Mouse (Mus musculus) splenic B cell, adult 2 months (primary cell): ENCODE results near the gene Slc7a11.

Experiments used
- DNase-seq: peaks from one replicate; pipeline ENCODE4 v3.0.0-alpha.2; 2011; ENCODE audit warnings: low read depth, low spot score
- H3K27me3 ChIP-seq: 2 replicates; pipeline ENCODE4 v1.6.1; 2012; ENCODE audit warnings: mild to moderate bottlenecking, low read length, moderate library complexity, mixed read lengths; ENCODE audit not compliant: control insufficient read depth, poor library complexity, insufficient read depth, severe bottlenecking
- H3K36me3 ChIP-seq: 2 replicates; pipeline ENCODE4 v1.6.1; 2012; ENCODE audit warnings: mild to moderate bottlenecking, low read length, moderate library complexity, mixed read lengths; ENCODE audit not compliant: control insufficient read depth, poor library complexity, insufficient read depth, severe bottlenecking

The Slc7a11 gene

DNA sequence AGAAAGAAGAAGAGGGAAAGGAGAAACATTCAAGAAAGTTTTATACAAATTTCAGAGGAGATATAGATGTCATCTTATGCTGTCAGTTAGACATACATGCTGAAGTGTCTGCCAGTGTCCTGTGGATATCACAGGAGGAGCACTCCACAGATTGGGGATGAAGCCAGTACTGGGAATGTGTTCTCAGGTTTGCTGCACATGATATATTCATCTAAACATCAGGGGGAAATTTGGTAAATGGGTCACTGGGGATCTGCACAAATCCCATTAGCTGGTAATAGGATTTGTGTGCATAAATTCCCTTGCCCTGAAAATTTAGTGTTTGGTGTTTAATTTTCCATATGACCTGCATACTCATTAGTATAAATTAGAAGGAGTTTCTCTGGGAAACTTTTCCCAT, 562.9 kb downstream of the Slc7a11 start:
- no peaks in the 10 kb centered on the region for H3K27me3 ChIP-seq
- no peak for DNase-seq
- no peaks in the 10 kb centered on the region for H3K36me3 ChIP-seq

DNA sequence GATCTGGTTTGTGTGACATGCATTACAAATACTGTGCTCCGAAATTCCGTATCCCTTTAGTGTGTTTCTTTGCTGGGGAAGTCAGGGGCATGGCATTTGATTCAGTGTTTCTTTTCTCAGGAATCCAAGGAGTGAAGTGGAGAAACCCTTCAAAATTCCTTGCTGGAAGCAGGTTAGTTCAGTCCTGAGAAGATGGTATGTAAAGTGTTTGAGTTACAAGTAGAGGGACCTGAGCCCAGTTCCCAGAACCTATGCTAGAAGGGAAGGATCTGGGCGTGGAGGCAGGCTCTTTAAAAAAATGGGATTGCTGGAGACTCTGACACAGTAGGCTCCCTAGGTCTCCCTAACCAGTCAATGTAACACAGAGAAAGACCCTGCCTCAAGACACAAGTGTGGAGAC, 572.6 kb downstream of the Slc7a11 start:
- no peak for DNase-seq
- Histone ChIP-seq H3K27me3 (no peaks in the 10 kb centered on the region), H3K36me3 (no peaks in the 10 kb centered on the region)

DNA sequence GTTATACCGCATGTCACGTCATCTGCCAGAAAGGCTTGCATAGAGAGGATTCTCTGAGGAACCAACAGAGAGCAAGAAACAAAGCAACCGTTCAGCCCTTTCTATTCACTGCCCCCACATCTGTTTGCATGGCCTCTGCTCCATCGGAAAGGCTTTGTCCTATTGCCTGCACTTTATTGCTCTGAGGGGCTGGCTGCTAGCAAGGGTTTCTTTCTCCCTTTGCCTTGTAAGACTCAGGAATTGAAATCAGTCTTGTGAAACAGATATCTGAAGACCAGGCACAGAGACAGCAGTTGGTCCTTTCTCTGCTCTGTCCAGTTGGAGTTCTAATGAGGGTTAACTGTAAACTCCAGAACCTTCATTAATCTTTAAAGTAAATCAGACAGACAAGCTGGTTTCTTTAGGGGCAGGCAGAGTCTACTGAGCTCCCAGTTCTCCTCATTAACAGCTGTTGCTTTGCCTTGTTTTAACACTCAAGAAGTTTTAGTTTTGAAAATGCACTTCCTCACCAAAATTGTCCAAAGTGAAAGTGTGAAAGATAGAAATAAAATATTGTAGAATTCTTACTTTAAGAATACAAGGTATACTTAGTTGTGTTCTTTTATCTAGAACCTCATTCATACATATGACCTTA, 575.3 kb downstream of the Slc7a11 start:
- DNase-seq: no peak
- no peaks in the 10 kb centered on the region for H3K27me3 ChIP-seq
- H3K36me3 ChIP-seq: no peaks in the 10 kb centered on the region

DNA sequence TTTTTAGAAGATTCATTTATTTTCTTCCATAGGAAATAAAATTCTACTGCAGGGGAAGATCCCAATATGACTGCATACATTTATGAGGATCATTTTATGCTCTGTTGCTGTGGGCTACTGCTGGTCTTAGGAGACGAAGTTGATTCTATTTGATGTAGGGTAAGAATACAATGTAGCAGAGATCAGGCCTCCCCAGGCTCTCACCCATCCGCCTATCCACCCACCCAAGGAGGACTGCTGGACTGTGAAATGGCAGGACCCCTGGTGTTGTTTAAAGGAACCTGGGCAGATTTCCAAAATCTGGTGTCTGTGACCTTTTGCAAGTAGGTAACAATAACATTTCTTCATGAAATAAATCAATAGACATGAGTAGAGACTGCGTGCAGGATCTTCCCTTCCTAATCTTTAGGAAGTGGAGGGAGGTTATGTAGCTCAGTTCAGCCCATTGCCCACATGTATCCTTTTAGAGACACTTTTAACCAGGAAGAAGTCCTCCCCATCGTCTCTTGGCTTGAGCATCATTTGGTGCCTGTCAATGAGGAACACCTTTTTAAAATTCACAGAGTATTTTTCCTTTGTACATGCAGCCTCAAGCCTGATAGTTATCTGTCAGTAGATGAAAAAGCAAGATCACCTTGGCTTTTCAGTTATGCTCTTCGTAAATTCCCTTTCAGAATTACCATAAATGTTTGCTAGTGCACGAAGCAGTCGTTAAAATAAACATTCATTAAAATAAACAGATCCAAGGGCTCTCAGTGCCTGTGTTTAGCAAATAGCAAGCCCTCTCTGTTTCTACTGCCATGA, 576.1 kb downstream of the Slc7a11 start:
- DNase-seq: no peak
- Histone ChIP-seq H3K36me3 (no peaks in the 10 kb centered on the region), H3K27me3 (no peaks in the 10 kb centered on the region)

DNA sequence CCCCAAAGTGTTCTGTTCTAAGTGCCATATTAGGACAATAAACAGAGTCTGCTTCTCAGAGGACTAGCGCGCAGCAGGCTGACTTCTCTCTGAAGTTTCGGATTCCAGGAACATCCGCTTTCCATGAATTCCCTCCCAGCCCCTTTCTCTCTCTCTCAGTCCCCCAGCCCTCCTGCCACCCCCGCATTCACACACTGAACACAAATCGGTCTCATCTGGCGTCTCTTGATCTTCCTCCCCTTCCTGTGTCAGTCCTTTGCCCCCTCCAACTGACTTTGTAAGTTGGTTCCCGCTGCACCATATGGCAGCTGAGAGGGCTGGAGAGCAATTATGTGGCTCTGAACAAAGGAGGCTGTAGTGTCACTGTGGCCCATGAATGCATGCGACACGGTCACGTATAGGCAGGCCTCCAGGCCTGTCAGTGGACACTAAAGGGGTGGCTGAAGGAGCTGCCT, 577.3 kb downstream of the Slc7a11 start:
- DNase-seq: no peak
- Histone ChIP-seq H3K27me3 (no peaks in the 10 kb centered on the region), H3K36me3 (no peaks in the 10 kb centered on the region)

DNA sequence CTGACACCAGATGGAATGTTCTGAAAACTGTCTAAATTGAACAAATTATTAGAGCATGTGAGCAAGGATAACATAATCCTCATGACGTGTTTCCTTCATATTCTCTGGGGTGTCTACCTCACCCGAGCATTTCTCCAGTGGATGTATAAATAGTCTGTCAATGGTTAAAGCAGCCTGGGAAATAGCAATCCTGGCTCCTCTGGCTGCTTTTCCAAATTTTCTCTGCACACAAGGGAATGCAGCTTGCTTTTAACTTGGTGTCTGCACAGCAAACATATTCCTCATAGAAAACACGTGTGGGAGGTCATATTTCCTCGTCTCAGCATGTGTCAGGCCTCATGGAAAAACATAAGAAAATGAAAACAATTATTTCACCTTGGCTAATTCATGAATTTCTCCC, 586.6 kb downstream of the Slc7a11 start:
- no peaks in the 10 kb centered on the region for H3K27me3 ChIP-seq
- H3K36me3 ChIP-seq: no peaks in the 10 kb centered on the region
- DNase-seq: no peak

DNA sequence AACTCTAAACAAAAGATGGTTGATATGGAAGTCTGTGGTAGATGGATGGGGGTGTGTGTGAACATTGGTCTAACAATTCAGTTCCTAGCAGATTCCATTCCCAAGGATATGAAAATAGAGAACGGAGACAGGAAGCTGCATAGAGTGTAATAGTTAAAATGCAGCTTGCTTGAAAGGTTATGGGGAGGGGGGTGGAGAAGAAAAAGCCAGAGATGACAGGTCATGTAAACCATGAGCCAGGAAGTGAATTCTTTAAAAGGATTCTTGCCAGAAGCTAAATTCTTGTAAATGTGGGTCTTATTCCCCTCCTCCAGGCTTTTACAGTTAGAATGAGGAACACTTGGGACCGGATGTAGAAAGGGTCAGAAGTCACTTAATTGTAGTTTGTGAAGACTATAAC, 589.1 kb downstream of the Slc7a11 start:
- no peaks in the 10 kb centered on the region for H3K27me3 ChIP-seq
- H3K36me3 ChIP-seq: no peaks in the 10 kb centered on the region
- no peak for DNase-seq

DNA sequence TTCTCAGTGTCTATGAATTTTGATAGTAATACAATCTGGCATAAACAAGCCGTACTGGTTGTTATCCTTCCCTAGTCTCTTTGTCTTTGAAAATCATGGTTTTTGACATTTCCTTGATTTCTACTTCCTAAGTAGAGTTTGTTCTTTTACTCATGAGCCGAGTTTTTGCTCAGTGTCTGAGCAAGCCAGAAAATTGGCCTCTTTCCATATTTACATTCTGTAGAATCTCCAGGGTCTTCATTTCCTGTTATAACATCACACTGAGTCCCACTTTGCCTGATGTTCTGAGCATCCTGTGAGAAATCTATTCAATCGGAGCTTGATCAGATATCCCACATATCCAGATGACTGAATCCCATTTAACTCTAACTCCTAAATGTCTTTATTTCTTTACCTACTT, 600.4 kb downstream of the Slc7a11 start:
- Histone ChIP-seq H3K36me3 (no peaks in the 10 kb centered on the region), H3K27me3 (no peaks in the 10 kb centered on the region)
- no peak for DNase-seq
